Mouse (Mus musculus): ENCODE data around the gene Dyrk1a. TPM values are rescaled to one million over a fixed set of nuclear protein-coding genes. Genes with fewer than 3 reads are reported as not detected.

Gene Dyrk1a
- polyA plus RNA-seq, 1 experiment from 2014 or later = 10.7 TPM

GRCm38 (mm10) chr16:94602188-94602587 is 32.4 kb downstream of the Dyrk1a start:
- H3K4me3 ChIP-seq = no peak overlapping the region
- H3K27ac ChIP-seq = no peak overlapping the region
- no peak overlapping the region for H3K9ac ChIP-seq
- H3K9me3 ChIP-seq = no peaks in the 10 kb centered on the region
- no peaks in the 10 kb centered on the region for H3K27me3 ChIP-seq
- H3K36me3 ChIP-seq = no peaks in the 10 kb centered on the region
- ATAC-seq (ENCODE audit: low FRiP score) = no peak
- WGBS = 88% methylated on average over 1 of the region's 1 CpGs
- H3K4me1 ChIP-seq (replicated peaks) = peaks cover 48% of the 10 kb centered on the region
- no peak overlapping the region for H3K4me2 ChIP-seq

- no peak for ATAC-seq (ENCODE audit: low FRiP score)
- 55% methylated on average over 4 of the region's 4 CpGs for WGBS
- peaks cover 49% of the 10 kb centered on the region for H3K4me1 ChIP-seq (replicated peaks)
These were observed 32.9 kb downstream of the Dyrk1a start for GRCm38 (mm10) chr16:94602730-94603129.

GRCm38 (mm10) chr16:94606169-94606568 is 36.4 kb downstream of the Dyrk1a start:
- no peaks in the 10 kb centered on the region for H3K27me3 ChIP-seq
- H3K9ac ChIP-seq = no peak overlapping the region
- peaks cover 37% of the 10 kb centered on the region for H3K4me1 ChIP-seq (replicated peaks)
- no peak for ATAC-seq (ENCODE audit: low FRiP score)
- H3K4me2 ChIP-seq = no peak overlapping the region
- no peaks in the 10 kb centered on the region for H3K9me3 ChIP-seq
- H3K4me3 ChIP-seq = no peak overlapping the region
- H3K36me3 ChIP-seq = no peaks in the 10 kb centered on the region
- 82% methylated on average over 1 of the region's 1 CpGs for WGBS
- no peak overlapping the region for H3K27ac ChIP-seq

More at GRCm38 (mm10) chr16:94602730-94603129, 32.9 kb downstream of the Dyrk1a start:
- Histone ChIP-seq H3K4me2 (no peak overlapping the region), H3K36me3 (no peaks in the 10 kb centered on the region), H3K27me3 (no peaks in the 10 kb centered on the region), H3K27ac (no peak overlapping the region; the same call in 1 of the 2 replicates), H3K9ac (no peak overlapping the region), H3K9me3 (no peaks in the 10 kb centered on the region), H3K4me3 (no peak overlapping the region)

- no peak for ATAC-seq (ENCODE audit: low FRiP score)
- no peaks in the 10 kb centered on the region for H3K36me3 ChIP-seq
- no peak overlapping the region for H3K4me3 ChIP-seq
- H3K9ac ChIP-seq = no peak overlapping the region
- H3K27ac ChIP-seq = no peak overlapping the region
- WGBS = 78% methylated on average over 1 of the region's 1 CpGs
- peaks cover 26% of the 10 kb centered on the region for H3K4me1 ChIP-seq (replicated peaks)
- H3K9me3 ChIP-seq = no peaks in the 10 kb centered on the region
- no peak overlapping the region for H3K4me2 ChIP-seq
- no peaks in the 10 kb centered on the region for H3K27me3 ChIP-seq
These were observed 37.7 kb downstream of the Dyrk1a start for GRCm38 (mm10) chr16:94607468-94607867.

GRCm38 (mm10) chr16:94608706-94609594 is 39.1 kb downstream of the Dyrk1a start:
- no peak overlapping the region for H3K4me3 ChIP-seq
- H3K36me3 ChIP-seq = no peaks in the 10 kb centered on the region
- no peaks in the 10 kb centered on the region for H3K27me3 ChIP-seq
- no peak for ATAC-seq (ENCODE audit: low FRiP score)
- H3K9me3 ChIP-seq = no peaks in the 10 kb centered on the region
- H3K27ac ChIP-seq = no peak overlapping the region
- no peak overlapping the region for H3K9ac ChIP-seq
- H3K4me2 ChIP-seq = no peak overlapping the region
- H3K4me1 ChIP-seq (replicated peaks) = peaks cover 17% of the 10 kb centered on the region
- 91% methylated on average over 9 of the region's 9 CpGs for WGBS

GRCm38 (mm10) chr16:94612573-94612972 is 42.8 kb downstream of the Dyrk1a start:
- ATAC-seq (ENCODE audit: low FRiP score) = no peak
- Histone ChIP-seq H3K27ac (no peak overlapping the region), H3K4me2 (no peak overlapping the region), H3K4me1 (replicated peaks) (peaks cover 13% of the 10 kb centered on the region), H3K9me3 (no peaks in the 10 kb centered on the region), H3K4me3 (no peak overlapping the region), H3K36me3 (no peaks in the 10 kb centered on the region), H3K9ac (no peak overlapping the region), H3K27me3 (no peaks in the 10 kb centered on the region)
- 76% methylated on average over 8 of the region's 8 CpGs for WGBS

GRCm38 (mm10) chr16:94617255-94617654 is 47.4 kb downstream of the Dyrk1a start:
- Histone ChIP-seq H3K36me3 (peaks cover 5% of the 10 kb centered on the region; the same call in 1 of the 2 replicates), H3K4me2 (no peak overlapping the region), H3K4me3 (no peak overlapping the region), H3K27ac (no peak overlapping the region), H3K4me1 (replicated peaks) (peaks cover 24% of the 10 kb centered on the region), H3K27me3 (no peaks in the 10 kb centered on the region), H3K9ac (no peak overlapping the region), H3K9me3 (no peaks in the 10 kb centered on the region)
- 94% methylated on average over 6 of the region's 6 CpGs for WGBS
- ATAC-seq (ENCODE audit: low FRiP score) = no peak

GRCm38 (mm10) chr16:94618543-94618942 is 48.7 kb downstream of the Dyrk1a start:
- Histone ChIP-seq H3K27me3 (no peaks in the 10 kb centered on the region), H3K4me1 (replicated peaks) (peaks cover 21% of the 10 kb centered on the region), H3K4me2 (no peak overlapping the region), H3K9ac (no peak overlapping the region), H3K9me3 (no peaks in the 10 kb centered on the region), H3K4me3 (no peak overlapping the region), H3K27ac (peak overlapping the region; percentile 5; the same call in 1 of the 2 replicates), H3K36me3 (peaks cover 5% of the 10 kb centered on the region; the same call in 1 of the 2 replicates)
- WGBS = 57% methylated on average over 10 of the region's 10 CpGs
- no peak for ATAC-seq (ENCODE audit: low FRiP score)

GRCm38 (mm10) chr16:94619301-94619700 is 49.5 kb downstream of the Dyrk1a start:
- Histone ChIP-seq H3K4me1 (replicated peaks) (peaks cover 21% of the 10 kb centered on the region), H3K9me3 (no peaks in the 10 kb centered on the region), H3K36me3 (peaks cover 5% of the 10 kb centered on the region; the same call in 1 of the 2 replicates), H3K4me2 (no peak overlapping the region), H3K27ac (no peak overlapping the region), H3K9ac (no peak overlapping the region), H3K27me3 (no peaks in the 10 kb centered on the region), H3K4me3 (no peak overlapping the region)
- ATAC-seq (ENCODE audit: low FRiP score) = no peak
- WGBS = 96% methylated on average over 5 of the region's 5 CpGs

GRCm38 (mm10) chr16:94624871-94625270 is 55.1 kb downstream of the Dyrk1a start:
- 73% methylated on average over 4 of the region's 4 CpGs for WGBS
- ATAC-seq (ENCODE audit: low FRiP score) = 0 out of 2 replicates have a peak, but pooled peaks have one; percentile 26
- H3K4me2 ChIP-seq = no peak overlapping the region

GRCm38 (mm10) chr16:94625639-94626038 is 55.8 kb downstream of the Dyrk1a start:
- H3K4me3 ChIP-seq = no peak overlapping the region
- H3K4me2 ChIP-seq = no peak overlapping the region
- H3K4me1 ChIP-seq (replicated peaks) = peaks cover 41% of the 10 kb centered on the region
- no peak overlapping the region for H3K27ac ChIP-seq
- H3K9me3 ChIP-seq = no peaks in the 10 kb centered on the region
- ATAC-seq (ENCODE audit: low FRiP score) = no peak
- no peak overlapping the region for H3K9ac ChIP-seq
- WGBS = 93% methylated on average over 7 of the region's 7 CpGs
- no peaks in the 10 kb centered on the region for H3K27me3 ChIP-seq
- H3K36me3 ChIP-seq = no peaks in the 10 kb centered on the region

More at GRCm38 (mm10) chr16:94624871-94625270, 55.1 kb downstream of the Dyrk1a start:
- no peak overlapping the region for H3K4me3 ChIP-seq
- H3K4me1 ChIP-seq (replicated peaks) = peaks cover 41% of the 10 kb centered on the region
- no peaks in the 10 kb centered on the region for H3K27me3 ChIP-seq
- peaks cover 4% of the 10 kb centered on the region; the same call in 1 of the 2 replicates for H3K36me3 ChIP-seq
- H3K9me3 ChIP-seq = no peaks in the 10 kb centered on the region
- H3K9ac ChIP-seq = no peak overlapping the region
- H3K27ac ChIP-seq = no peak overlapping the region

- Histone ChIP-seq H3K27me3 (no peaks in the 10 kb centered on the region), H3K9ac (no peak overlapping the region), H3K36me3 (no peaks in the 10 kb centered on the region), H3K27ac (peak overlapping the region; percentile 52; the same call in 1 of the 2 replicates), H3K4me1 (replicated peaks) (peaks cover 41% of the 10 kb centered on the region), H3K4me3 (no peak overlapping the region), H3K9me3 (no peaks in the 10 kb centered on the region), H3K4me2 (no peak overlapping the region)
- WGBS = 54% methylated on average over 5 of the region's 5 CpGs
- no peak for ATAC-seq (ENCODE audit: low FRiP score)
These were observed 57.9 kb downstream of the Dyrk1a start for GRCm38 (mm10) chr16:94627736-94628135.

Data from hindbrain, embryonic 13.5 days (tissue).